Mouse (Mus musculus) erythroblast, embryonic 14.5 days (primary cell): ENCODE results near the gene Mrps27. TPM values are rescaled to one million over a fixed set of nuclear protein-coding genes. Genes with fewer than 3 reads are reported as not detected.

Experiments
- H3K27me3 ChIP-seq: 2 replicates; pipeline ENCODE4 v1.6.1; 2012; ENCODE audit warnings: inconsistent platforms; ENCODE audit not compliant: control insufficient read depth
- H3K36me3 ChIP-seq: 2 replicates; pipeline ENCODE4 v1.6.1; 2012; ENCODE audit warnings: mild to moderate bottlenecking, inconsistent platforms; ENCODE audit not compliant: control insufficient read depth
- H3K4me1 ChIP-seq: 2 replicates; pipeline ENCODE4 v1.6.1; 2012; ENCODE audit warnings: inconsistent platforms; ENCODE audit not compliant: control insufficient read depth
- H3K4me3 ChIP-seq: replicated peaks from 2 replicates; pipeline ENCODE3; 2012; ENCODE audit warnings: moderate library complexity, mild to moderate bottlenecking, inconsistent platforms
- H3K9me3 ChIP-seq: 2 replicates; pipeline ENCODE4 v1.6.1; 2012; ENCODE audit warnings: low read length, inconsistent platforms, mixed read lengths; ENCODE audit not compliant: control insufficient read depth
- GATA1 ChIP-seq: IDR thresholded peaks from 2 replicates; pipeline ENCODE4 v1.6.1; 2012; ENCODE audit warnings: low read length, inconsistent platforms, mixed read lengths
- TAL1 ChIP-seq: IDR thresholded peaks from 3 replicates; pipeline ENCODE4 v1.6.1; 2012; ENCODE audit warnings: low read length, inconsistent platforms, mixed read lengths
- polyA plus RNA-seq: library from polyadenylated mRNA; stranded (reverse); fragments of >175 nt; gene quantifications from 2 replicates; pipeline ENCODE4 v1.2.3, GENCODE M21; 2012

Mrps27 gene
- polyA plus RNA-seq, 1 experiment = 0.29 TPM

- Histone ChIP-seq H3K4me1 (no peaks in the 10 kb centered on the region), H3K4me3 (no peak overlapping the region), H3K36me3 (peaks cover 55% of the 10 kb centered on the region), H3K9me3 (no peaks in the 10 kb centered on the region), H3K27me3 (no peaks in the 10 kb centered on the region)
- TF ChIP-seq GATA1 (no peak), TAL1 (no peak)
These were observed 19.3 kb downstream of the Mrps27 start for GRCm38 (mm10) chr13:99363866-99364265.

DNA sequence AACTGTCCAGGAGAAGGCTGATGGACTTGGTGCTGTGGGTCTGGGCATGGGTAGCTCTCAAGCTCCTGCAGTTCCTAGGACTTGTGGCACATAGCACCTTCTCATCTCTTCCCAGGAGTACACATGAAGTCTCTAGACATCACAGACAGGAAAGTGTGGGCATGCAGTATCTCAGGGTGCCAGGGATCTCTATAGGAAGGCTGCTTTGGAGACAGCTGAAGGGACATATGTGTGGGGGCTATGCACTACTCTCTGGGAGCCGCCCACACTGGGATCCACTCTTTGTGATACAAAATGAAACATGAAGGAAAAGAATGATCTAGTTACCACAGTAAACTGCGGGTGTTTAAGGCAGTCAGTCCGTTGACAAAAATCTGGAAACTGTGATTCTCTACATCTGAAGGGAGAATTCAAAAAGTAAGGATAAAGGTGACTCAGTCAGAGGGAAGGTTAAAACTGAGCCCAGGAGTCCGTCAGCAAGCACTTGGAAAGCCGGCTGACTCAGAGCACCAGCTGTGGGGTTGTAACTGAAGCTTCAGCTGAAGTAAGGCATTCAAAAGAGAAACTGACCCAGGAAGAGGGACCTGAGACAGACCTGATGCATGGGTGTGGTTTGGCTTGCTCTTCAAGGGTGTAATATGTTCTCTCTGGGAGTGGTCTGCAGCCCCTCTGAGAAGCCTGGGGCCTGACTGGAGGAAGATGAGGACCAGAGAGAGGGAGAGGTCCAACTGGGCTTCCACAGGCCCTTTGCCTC is 22.0 kb downstream of the Mrps27 start:
- no peaks in the 10 kb centered on the region for H3K9me3 ChIP-seq
- no peak overlapping the region for H3K4me3 ChIP-seq
- no peaks in the 10 kb centered on the region for H3K27me3 ChIP-seq
- no peak for TF ChIP-seq TAL1
- TF ChIP-seq GATA1 = no peak
- H3K36me3 ChIP-seq = peaks cover 44% of the 10 kb centered on the region
- H3K4me1 ChIP-seq = no peaks in the 10 kb centered on the region

- Histone ChIP-seq H3K4me1 (no peaks in the 10 kb centered on the region), H3K9me3 (no peaks in the 10 kb centered on the region), H3K4me3 (no peak overlapping the region), H3K27me3 (no peaks in the 10 kb centered on the region), H3K36me3 (peaks cover 44% of the 10 kb centered on the region)
- no peak for TF ChIP-seq TAL1
These were observed 23.1 kb downstream of the Mrps27 start for GRCm38 (mm10) chr13:99367554-99368174.

- no peak for TF ChIP-seq TAL1
- TF ChIP-seq GATA1 = no peak
- H3K9me3 ChIP-seq = no peaks in the 10 kb centered on the region
- peaks cover 33% of the 10 kb centered on the region for H3K36me3 ChIP-seq
- H3K27me3 ChIP-seq = no peaks in the 10 kb centered on the region
- H3K4me3 ChIP-seq = no peak overlapping the region
- no peaks in the 10 kb centered on the region for H3K4me1 ChIP-seq
These were observed 24.5 kb downstream of the Mrps27 start for GRCm38 (mm10) chr13:99369103-99369502.

GRCm38 (mm10) chr13:99371285-99371684 is 26.7 kb downstream of the Mrps27 start:
- H3K36me3 ChIP-seq = peaks cover 24% of the 10 kb centered on the region
- H3K4me1 ChIP-seq = no peaks in the 10 kb centered on the region
- TF ChIP-seq GATA1 (no peak), TAL1 (no peak)
- no peaks in the 10 kb centered on the region for H3K9me3 ChIP-seq
- H3K4me3 ChIP-seq = no peak overlapping the region
- no peaks in the 10 kb centered on the region for H3K27me3 ChIP-seq

DNA sequence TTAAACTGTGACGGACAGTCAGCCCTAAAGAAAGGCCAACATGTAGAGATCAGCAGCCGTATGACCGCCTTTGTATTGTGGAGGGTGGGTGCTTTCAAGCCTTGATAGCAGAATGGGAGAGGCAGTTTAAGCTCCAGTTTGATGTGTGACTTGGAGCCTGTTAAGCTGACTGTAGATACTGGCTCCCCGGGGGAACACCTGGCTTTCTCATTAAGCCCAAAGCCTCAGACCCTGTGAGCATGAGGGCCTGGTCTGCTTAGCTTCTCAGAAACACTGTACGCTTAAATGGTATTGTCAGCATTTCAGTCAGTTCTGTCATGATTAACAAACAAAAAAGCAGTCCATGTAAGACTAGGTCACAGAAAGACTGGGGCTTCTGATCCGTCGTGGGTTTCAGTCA is 29.1 kb downstream of the Mrps27 start:
- Histone ChIP-seq H3K4me3 (no peak overlapping the region), H3K9me3 (no peaks in the 10 kb centered on the region), H3K36me3 (peaks cover 8% of the 10 kb centered on the region), H3K4me1 (no peaks in the 10 kb centered on the region), H3K27me3 (no peaks in the 10 kb centered on the region)
- no peak for TF ChIP-seq TAL1
- no peak for TF ChIP-seq GATA1

DNA sequence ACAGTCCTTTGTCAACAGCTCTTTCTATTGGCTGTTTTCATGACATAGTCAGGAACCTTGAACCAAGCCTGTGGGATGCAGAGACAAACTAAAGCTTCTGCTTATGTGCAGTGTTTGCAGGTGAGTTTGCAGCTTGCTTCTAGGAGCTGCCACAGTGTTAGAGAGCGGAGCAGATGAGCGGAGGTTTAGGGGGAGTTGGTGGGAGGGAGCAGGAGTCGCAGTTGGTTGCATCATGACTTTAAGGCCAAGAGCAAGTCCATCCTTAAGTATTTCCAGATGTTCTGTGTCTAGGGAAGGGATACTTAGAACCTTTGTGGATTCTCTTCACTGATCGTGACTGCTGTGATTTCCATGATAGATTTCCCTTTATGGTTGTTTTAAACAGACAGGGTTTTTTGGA is 29.6 kb downstream of the Mrps27 start:
- Histone ChIP-seq H3K4me1 (no peaks in the 10 kb centered on the region), H3K27me3 (no peaks in the 10 kb centered on the region), H3K4me3 (no peak overlapping the region), H3K36me3 (peaks cover 6% of the 10 kb centered on the region), H3K9me3 (no peaks in the 10 kb centered on the region)
- TF ChIP-seq TAL1 (no peak), GATA1 (no peak)

- Histone ChIP-seq H3K27me3 (no peaks in the 10 kb centered on the region), H3K9me3 (no peaks in the 10 kb centered on the region), H3K36me3 (peaks cover 6% of the 10 kb centered on the region), H3K4me1 (no peaks in the 10 kb centered on the region), H3K4me3 (no peak overlapping the region)
- TF ChIP-seq TAL1 (no peak), GATA1 (no peak)
These were observed 31.0 kb downstream of the Mrps27 start for GRCm38 (mm10) chr13:99375550-99375949.

DNA sequence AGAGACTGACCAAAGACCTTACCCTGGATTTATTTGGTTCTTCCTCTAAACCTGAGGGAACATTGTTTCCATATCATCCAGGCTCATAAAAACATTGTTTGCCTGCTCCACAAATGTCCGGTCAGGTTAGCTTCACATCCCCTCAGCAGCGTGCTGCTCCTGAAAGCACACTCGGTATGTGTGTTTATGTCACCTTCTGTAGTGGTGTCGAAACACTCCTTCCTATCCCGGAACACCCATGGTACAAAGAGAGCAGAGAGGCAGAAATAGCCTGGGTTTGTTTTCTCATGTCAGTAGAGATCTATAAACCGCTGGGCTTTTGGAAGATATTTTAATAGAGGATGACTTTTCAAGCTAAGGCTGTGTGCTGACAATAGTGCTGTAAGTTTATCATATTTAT is 32.5 kb downstream of the Mrps27 start:
- Histone ChIP-seq H3K9me3 (no peaks in the 10 kb centered on the region), H3K27me3 (no peaks in the 10 kb centered on the region), H3K4me3 (no peak overlapping the region), H3K36me3 (peaks cover 3% of the 10 kb centered on the region), H3K4me1 (no peaks in the 10 kb centered on the region)
- TF ChIP-seq TAL1 (no peak), GATA1 (no peak)

DNA sequence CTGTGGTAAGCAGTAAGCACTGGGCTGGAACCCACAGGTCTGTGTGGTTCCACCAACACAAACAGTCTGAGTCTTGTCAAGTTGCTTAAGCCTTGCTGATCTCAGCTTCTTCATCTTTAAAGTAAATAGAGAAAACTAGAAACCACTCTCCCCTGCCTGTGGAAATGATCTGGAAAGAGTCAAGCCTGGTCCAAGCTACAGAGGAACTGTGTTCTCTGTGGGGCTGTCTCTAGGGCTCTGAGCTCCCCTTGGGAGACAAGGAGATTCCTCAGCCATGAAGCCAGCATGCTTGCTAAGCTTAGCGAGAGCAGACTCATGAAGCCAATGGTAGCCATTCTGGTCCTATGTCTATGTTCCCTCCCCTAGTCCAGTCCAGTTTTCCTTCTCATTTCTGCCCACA is 33.6 kb downstream of the Mrps27 start:
- no peak overlapping the region for H3K4me3 ChIP-seq
- H3K9me3 ChIP-seq = no peaks in the 10 kb centered on the region
- TF ChIP-seq TAL1 (no peak), GATA1 (no peak)
- no peaks in the 10 kb centered on the region for H3K4me1 ChIP-seq
- H3K27me3 ChIP-seq = no peaks in the 10 kb centered on the region
- H3K36me3 ChIP-seq = peaks cover 1% of the 10 kb centered on the region
